Mouse (Mus musculus) urinary bladder, postnatal 14 days (tissue): ENCODE data around the gene Crip2.
A peak's percentile ranks its signal among the peaks of the same experiment; 100 is the strongest.

ENCODE experiments used
- DNase-seq: peaks from one replicate; pipeline ENCODE4 v3.0.0; 2021; ENCODE audit warnings: low spot score

Crip2 gene

DNA sequence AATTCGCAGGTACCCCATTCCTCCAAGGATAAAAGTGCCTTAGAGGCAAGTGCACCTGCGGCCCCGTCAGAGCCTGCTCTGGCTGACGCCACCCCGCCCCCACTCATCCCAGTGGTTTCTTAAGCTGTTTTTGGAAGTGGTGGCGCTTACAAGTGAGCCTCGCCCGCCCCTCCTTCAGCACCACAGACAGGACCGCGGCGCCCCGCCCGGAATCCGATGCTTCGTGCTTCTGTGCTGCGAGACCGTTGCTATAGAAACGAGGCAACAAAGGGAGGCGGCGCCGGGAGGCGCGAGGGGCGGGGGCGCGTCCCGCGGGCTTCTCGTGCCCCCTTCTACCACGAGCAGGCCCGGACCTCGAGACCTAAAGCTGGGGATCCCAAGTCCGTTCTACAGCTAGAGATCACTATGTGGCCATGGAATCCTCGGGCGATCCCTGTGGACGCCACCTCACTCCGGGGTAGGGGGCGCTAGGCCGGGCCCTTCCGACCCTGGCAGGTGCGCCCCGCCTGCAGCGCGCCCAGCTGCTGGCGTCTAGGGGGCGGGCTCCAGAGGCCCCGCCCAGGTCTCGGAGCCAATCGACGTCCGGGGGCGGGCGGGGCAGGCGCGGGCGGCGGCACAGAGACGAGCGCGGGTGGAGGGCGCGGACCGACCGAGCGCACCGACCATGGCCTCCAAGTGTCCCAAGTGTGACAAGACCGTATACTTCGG, at the start of gene Crip2:
Crip2 (plus strand) TSS at position 329 of the 708 bp plus-strand sequence.
- DNase-seq: peak; percentile 88

- DNase-seq: no peak
Measured at GRCm38 (mm10) chr12:113097040-113097439, 43.0 kb upstream of the Crip2 start.

GRCm38 (mm10) chr12:113097749-113098281, 42.2 kb upstream of the Crip2 start, which contains the start of gene Mta1:
Gene Mta1, plus strand, starts transcription at chr12:113098278.
- DNase-seq: peak; percentile 29

DNA sequence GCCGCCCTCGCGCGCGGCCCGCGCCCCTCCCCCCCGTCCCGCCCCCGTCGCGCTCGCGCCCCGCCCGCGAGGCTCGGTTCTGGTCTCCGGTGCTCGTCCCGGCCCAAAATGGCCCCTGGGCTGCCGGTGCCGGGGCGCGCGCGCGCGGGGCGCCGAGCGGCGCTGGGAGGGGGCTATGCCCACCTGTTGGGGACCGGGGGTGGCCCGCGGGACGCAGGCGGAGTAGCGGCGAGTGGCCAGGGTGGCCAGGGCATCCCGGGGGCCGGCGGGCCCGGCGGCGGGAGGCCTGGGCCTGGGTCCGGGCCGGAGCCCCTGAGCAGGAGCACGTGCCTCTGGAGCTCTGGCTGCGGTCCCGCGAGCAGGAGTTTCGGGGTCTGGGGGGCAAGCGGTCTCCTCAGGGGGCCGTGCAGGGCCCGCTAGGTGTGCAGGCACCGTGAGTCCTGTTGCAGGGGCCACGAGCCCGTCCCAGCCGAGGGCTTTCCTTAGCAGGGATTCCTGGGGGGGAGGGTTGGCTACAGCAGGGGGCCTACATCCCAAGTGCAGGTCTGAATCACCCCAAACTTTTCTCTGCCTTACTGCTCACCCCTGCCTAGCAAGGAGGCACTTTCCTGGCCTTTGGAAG, 41.4 kb upstream of the Crip2 start:
- DNase-seq: no peak

DNA sequence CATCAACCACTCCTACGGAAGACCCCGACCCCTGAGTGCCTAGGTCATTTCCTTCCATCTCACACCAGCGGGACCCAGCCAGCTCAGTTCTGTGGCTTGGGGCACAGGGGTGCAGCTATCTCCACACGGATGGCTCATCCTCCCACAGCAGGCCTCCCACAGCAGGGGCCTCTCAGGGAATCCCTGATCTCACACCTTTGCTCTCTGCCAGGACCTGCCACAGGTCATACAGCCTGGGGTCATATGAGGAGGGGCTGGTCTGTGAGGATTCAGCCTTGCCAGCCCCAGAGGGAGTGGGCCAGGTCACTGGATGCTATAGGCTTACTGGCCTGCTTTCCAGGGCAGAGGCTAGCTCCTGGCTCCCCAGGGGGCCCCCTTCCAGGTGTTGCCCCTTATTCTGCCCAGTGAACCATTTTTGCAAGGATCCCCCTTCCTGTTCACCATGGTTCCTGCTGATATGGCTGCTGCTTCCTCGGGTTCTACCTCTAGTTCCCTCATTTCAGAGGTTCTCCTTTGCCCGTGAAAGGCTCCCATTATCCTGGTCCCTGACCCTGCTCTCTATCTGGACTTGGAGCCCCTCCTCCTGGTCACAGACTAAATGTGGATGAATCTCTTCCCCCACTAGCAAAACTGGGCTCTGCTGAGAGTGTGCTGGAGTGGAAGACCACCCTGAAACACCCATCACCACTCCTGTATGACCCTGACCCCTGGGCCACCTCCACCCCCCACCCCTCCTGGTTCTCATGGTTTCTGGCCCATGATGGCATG, 40.4 kb upstream of the Crip2 start:
- no peak for DNase-seq

DNA sequence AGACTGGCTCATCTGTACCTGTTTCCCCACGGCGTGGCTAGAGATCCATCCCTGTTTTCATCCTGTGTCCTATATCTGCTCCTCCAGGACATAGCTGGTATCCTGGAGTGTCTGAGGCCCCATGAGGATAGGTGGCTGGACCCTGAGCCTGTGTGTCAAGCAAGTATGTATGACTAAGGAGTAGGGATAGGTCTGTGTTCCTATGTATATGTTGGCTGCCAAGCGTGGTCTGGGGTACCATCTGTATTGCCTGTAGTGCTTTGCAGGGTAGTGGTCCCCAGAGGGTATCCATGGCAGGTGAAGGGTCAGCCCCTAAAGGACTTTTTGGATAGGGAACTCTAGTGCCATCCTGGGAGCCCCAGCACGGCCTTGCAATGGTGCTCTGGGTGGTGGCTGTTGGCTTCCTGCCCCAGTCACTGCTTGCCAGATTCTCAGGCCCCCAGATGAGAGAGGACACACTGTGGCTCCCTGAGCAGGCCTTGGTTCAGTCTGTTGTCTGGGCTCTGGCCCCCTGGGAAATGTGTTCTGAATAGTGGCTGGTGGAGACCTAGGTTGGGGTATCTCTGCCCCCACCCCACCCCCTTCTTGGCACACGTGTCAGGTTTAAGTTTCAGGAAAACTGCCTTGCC, 39.5 kb upstream of the Crip2 start:
- DNase-seq: peak; percentile 50

GRCm38 (mm10) chr12:113101251-113101960, 38.6 kb upstream of the Crip2 start:
- DNase-seq: no peak

DNA sequence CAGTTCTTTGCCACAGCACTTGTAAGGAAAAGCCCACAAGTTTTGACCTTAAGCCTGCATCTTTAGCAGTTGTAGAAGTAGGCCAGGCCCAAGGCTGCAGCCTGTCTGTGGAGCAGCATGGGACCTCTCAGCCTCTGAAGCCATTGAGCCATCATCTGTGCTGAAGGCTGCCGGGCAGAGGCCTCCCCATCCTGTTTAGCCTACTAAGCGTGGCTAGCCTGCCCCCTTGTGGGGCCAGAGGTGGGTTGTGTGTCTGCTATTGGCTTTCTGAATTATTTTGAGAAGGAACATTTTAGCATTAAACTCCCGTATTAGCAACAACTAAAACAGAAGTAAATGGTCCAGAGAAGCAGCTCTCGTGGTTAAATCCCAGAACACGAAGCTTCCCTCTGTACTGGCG, 37.6 kb upstream of the Crip2 start:
- peak; percentile 64 for DNase-seq

DNA sequence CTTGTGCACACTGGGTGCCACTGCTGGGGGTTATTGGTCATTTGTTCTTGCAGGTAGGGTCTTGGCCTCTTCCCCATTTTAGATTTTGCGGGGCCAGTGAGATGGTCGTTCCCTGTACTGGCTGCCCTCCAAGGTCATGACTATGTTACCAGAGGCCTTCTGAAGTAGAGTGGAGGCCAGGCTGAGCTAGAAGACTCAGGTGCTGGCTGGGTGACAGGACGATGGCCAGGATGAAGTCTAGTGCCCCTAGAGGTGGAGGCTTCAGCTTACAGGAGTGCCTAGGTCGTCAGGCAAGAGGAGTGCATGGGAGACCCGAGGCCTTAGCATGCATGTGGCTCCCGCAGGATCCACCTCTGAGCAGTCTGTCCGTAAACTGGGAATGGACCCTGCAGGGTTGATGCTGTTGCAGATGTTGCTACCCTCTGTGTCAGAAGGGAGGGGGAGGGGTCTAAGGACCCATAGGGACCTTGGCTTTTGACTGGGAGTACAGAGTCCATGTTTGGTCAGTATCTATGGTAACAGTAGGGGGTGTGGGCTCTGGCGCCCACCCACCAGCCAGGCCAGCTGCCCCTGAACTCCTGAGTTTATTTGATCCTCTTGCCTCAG, 36.1 kb upstream of the Crip2 start:
- DNase-seq: no peak

GRCm38 (mm10) chr12:113106386-113106785, 33.6 kb upstream of the Crip2 start:
- peak; percentile 38 for DNase-seq

DNA sequence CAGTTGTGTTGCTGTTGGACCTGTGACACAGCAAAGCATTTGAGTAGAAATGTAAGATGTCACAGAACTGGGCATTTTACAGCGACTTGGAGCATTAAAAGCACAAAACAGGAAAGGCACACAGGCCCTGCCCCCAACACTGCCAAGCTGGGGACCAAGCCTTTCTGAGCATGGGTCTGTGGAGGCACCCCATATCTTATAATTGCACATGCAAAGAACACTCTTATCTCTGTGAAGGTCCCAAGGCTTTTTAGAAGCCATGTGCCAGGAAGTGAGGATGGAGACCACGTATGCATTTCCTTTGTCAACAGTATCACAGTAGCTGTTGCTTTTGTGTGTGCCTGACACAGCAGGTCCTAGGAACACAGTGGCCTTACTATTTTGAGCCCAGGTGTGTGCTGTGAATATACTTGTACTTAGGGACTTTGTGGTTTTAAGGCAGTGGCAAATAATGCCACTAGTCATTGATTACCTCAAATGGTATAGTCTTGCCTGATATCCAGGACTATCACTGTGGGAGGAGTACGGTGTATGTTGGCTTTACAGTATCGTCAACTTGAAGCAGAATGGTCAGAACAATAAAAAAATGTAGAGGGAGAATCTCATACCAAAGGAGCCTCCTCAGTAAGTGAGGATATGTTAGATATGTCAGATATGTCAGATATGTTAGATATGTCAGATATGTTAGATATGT, 32.5 kb upstream of the Crip2 start:
- no peak for DNase-seq

DNA sequence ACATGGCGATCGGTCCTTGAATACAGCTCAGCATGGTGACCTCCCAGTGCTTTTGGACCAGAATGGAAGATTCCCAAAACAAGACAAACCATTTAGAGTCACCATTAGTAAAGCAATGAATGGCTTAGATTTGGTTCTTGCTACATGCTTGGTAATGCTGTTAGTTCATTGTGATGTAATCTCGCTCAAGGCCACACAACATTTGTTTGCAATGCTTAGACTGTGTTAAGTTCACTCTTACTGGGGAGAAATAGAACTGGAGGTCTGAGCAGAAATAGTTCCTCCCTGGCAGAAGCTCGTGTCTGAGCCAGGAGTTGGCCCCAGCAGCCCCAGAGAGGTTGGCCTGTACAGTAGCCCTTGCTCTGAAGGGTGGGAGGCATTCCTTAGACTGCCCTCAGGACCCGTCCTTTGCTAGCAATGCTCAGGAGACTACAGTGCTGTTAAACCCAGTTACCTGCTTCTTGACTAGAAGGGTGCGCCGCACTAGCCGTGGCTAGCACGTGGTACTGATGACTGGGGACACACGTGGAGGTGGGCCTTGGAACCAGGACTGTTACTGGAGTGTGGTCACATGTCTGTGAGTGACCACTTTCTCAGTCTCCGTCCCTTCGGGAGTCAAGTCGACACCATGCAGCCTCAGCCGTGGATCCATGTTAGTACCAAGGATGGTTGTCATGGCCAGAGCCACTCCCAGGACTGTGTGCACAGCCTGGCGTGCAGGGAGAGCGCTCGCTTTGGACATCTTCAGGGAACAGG, 31.3 kb upstream of the Crip2 start:
- DNase-seq: no peak

DNA sequence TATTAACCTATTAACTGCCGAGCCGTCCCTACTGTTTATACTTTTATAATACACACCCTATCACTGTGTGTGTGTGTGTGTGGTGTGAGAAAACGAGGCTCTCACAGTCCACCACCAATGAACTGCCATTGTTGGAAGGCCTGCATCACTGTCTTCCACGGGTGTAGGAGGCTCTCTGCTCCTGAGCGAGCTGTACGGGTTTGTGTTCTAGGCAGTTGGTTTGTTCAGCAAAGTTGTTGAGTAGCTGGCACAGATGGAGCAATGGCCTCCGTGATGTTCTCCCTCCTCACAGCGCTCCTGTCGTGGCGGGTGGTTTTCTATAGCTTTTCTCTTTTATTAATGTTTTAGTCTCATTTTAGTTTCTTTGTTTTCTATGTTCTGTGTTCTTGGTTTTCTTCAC, 30.2 kb upstream of the Crip2 start:
- no peak for DNase-seq

DNA sequence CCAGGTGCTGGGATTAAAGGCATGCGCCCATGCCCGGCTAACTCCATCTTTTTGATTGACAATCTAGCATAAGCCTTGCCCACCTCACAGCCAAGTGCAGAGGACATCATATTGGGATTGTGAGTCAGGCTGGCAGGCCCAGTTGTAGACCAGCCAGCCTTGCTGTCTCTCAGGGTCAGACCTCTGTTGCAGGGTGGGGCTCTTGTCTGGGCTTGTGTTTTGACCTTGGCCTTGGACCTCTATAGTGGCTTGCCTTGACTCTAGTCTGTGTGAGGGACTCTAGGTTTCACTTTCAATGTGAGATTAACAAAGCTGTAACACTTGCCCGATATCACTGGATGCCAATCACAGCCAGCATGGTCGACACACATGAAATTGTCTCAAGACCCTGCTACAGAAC, 25.9 kb upstream of the Crip2 start:
- no peak for DNase-seq

- no peak for DNase-seq
Measured at GRCm38 (mm10) chr12:113114856-113115538, 25.0 kb upstream of the Crip2 start.

GRCm38 (mm10) chr12:113119516-113120410, 20.3 kb upstream of the Crip2 start:
- peak; percentile 84 for DNase-seq

GRCm38 (mm10) chr12:113124726-113125125, 15.3 kb upstream of the Crip2 start:
- DNase-seq: no peak

GRCm38 (mm10) chr12:113130732-113131131, 9.3 kb upstream of the Crip2 start:
- DNase-seq: no peak
